Mouse (Mus musculus): ENCODE results near the gene Tspyl4. TPM values are rescaled to one million over a fixed set of nuclear protein-coding genes. Genes with fewer than 3 reads are reported as not detected.

Gene Tspyl4
- total RNA-seq, 4 experiments from 2014 or later, result 1.3 to 1.7 (median 1.4) TPM

GRCm38 (mm10) chr10:34320809-34321208 is 23.6 kb downstream of the Tspyl4 start:
- DNase-seq (ENCODE audit: low spot score in 2 of 2), result no peak

DNA sequence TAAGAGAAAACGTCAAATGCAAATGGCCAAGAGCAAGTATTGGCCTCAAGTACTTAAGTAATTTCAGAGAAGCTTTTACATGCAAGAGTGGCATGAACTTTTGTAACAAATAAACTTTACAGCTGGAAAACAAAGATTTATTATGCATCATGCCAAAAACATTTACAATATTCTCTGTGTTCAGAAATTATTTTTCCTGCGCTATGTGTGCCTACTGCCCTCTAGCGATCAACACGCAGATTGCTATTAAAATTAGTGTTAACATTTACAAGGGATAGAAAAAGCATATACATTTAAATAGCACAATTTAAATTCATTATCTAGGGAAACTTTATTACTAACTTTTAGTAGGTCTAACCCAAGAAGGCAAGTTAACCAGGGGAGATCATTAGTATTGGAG is 29.5 kb downstream of the Tspyl4 start:
- DNase-seq (ENCODE audit: low spot score in 2 of 2), result no peak

DNA sequence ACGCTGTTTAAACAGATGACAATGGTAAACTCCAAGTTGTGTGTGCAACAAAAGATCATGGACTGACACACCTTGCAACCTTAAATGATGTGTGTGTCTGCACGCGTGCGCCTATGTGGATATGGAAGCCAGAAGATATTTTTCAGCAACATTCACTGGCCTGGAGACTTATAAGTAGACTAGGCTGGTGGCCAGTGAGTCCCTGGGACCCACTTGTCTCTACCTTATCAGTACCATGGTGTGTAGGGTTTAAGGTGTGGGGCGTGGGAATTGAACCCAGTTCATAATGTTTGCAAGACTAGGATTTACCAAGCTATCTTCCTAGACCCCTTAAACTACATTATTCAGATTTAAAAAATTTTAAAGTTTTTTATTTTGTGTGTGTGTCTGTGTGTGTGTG is 29.9 kb downstream of the Tspyl4 start:
- DNase-seq (ENCODE audit: low spot score in 2 of 2), result no peak

DNA sequence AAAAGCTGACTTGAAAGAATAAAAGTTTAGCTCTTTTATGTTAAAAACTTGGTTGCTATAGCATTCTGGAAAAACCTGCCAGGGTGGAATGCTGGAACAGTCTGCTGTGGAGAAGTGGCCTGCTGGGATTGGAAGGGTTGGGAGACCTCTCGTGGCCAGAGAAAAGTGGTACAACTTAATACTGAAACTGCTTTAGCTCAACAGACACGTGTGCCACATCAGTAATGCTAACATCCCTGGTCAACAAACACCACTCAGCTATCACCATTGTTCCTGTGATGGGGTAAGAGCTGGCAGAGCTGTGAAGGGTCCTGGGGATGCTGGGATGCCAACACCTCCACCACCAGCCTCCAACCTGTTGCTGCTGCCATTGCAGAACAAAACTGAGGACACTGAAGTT is 31.1 kb downstream of the Tspyl4 start:
- no peak for DNase-seq (ENCODE audit: low spot score in 2 of 2)

GRCm38 (mm10) chr10:34341014-34341413 is 43.8 kb downstream of the Tspyl4 start:
- DNase-seq (ENCODE audit: low spot score in 2 of 2), result no peak

GRCm38 (mm10) chr10:34341886-34342285 is 44.6 kb downstream of the Tspyl4 start:
- no peak for DNase-seq (ENCODE audit: low spot score in 2 of 2)

Other genes starting within 250 kb of the Tspyl4 start
- gene Calhm5, start 200.9 kb upstream of the Tspyl4 start, total RNA-seq (2022), result under 1 TPM; 0.17 to 0.67 (median 0.40) TPM
- not detected for gene Calhm6, start 169.5 kb upstream of the Tspyl4 start, total RNA-seq (2022)
- 1 to 10 TPM; 2.4 to 3.9 (median 2.9) TPM for gene Dse, start 89.7 kb upstream of the Tspyl4 start, total RNA-seq (2022)
- 10 to 100 TPM; 63.1 to 70.8 (median 66.4) TPM for gene Tspyl1, start 15.3 kb upstream of the Tspyl4 start, total RNA-seq (2022)
- not detected for gene Col10a1, start 92.5 kb downstream of the Tspyl4 start, total RNA-seq (2022)
- gene Nt5dc1, start 121.1 kb downstream of the Tspyl4 start, total RNA-seq (2022), result 1 to 10 TPM; 5.3 to 7.2 (median 5.9) TPM
- 1 to 10 TPM in 1 of 4 experiments, under 1 TPM in 3; 0.38 to 1.2 (median 0.60) TPM for gene Frk, start 186.0 kb downstream of the Tspyl4 start, total RNA-seq (2022)

Measured in gastrocnemius, adult 8-10 months (tissue).